Mouse (Mus musculus) liver, embryonic 15.5 days (tissue): ENCODE results near the gene Fan1. TPM values are rescaled to one million over a fixed set of nuclear protein-coding genes. Genes with fewer than 3 reads are reported as not detected.

Experiments used
- ATAC-seq: fragments of 200-750 bp; cut with Nextera tagmentation; 2 replicates; pipeline ENCODE4 v1.8.0; 2017; ENCODE audit warnings: moderate number of reproducible peaks, mild to moderate bottlenecking, moderate library complexity; ENCODE audit not compliant: insufficient read depth
- H3K27ac ChIP-seq: fragments of 300-500 bp; sonication (generic); replicated peaks from 2 replicates; pipeline ENCODE4 v1.5.1; 2015; ENCODE audit warnings: mild to moderate bottlenecking, inconsistent platforms
- H3K27me3 ChIP-seq: fragments of 300-500 bp; sonication (generic); 2 replicates; pipeline ENCODE4 v1.6.1; 2015; ENCODE audit warnings: mild to moderate bottlenecking, inconsistent platforms
- H3K36me3 ChIP-seq: fragments of 300-500 bp; sonication (generic); replicated peaks from 2 replicates; pipeline ENCODE4 v1.6.1; 2015; ENCODE audit warnings: moderate library complexity, mild to moderate bottlenecking, inconsistent platforms
- H3K4me1 ChIP-seq: fragments of 300-500 bp; sonication (generic); replicated peaks from 2 replicates; pipeline ENCODE4 v1.6.1; 2015; ENCODE audit warnings: inconsistent platforms
- H3K4me2 ChIP-seq: fragments of 300-500 bp; sonication (generic); 2 replicates; pipeline ENCODE4 v1.6.1; 2015; ENCODE audit warnings: moderate library complexity, mild to moderate bottlenecking, inconsistent platforms
- H3K4me3 ChIP-seq: fragments of 300-500 bp; sonication (generic); replicated peaks from 2 replicates; pipeline ENCODE4 v1.5.1; 2015; ENCODE audit warnings: mild to moderate bottlenecking, inconsistent platforms
- H3K9ac ChIP-seq: fragments of 300-500 bp; sonication (generic); 2 replicates; pipeline ENCODE4 v1.6.1; 2015; ENCODE audit warnings: moderate library complexity, mild to moderate bottlenecking, inconsistent platforms
- H3K9me3 ChIP-seq: fragments of 300-500 bp; sonication (generic); replicated peaks from 2 replicates; pipeline ENCODE4 v1.6.1; 2016; ENCODE audit warnings: inconsistent platforms
- WGBS: fragments of 180-500 bp; shearing (Covaris S2); methylation state at CpG from one replicate; pipeline ENCODE4 v1.1.7; 2015; ENCODE audit warnings: mixed read lengths; ENCODE audit not compliant: insufficient replicate concordance; 5-methylcytosine and 5-hydroxymethylcytosine counted together
- polyA plus RNA-seq: library from polyadenylated mRNA; unstranded; fragments of >200 nt; fragmentation: Nextera tagmentation; extraction: Ambion mirVana; gene quantifications from 2 replicates; pipeline ENCODE4 v1.2.1, GENCODE M21; 2015

The Fan1 gene
- polyA plus RNA-seq: 1.2 and 1.5 TPM in 2 replicates

GRCm38 (mm10) chr7:64373830-64374562 lies at the start of gene Fan1:
Fan1 (minus strand) TSS chr7:64374095.
- peak within 1 kb of the TSS; percentile 74 for H3K4me3 ChIP-seq

GRCm38 (mm10) chr7:64403989-64404388 lies 30.1 kb upstream of the Fan1 start:
- Histone ChIP-seq H3K27ac (no peak overlapping the region), H3K9me3 (no peaks in the 10 kb centered on the region), H3K36me3 (no peaks in the 10 kb centered on the region), H3K4me1 (no peaks in the 10 kb centered on the region), H3K4me2 (no peak overlapping the region), H3K9ac (no peak overlapping the region), H3K4me3 (no peak overlapping the region), H3K27me3 (no peaks in the 10 kb centered on the region)
- 55% methylated on average over 8 of the region's 8 CpGs for WGBS
- ATAC-seq: no peak

More at GRCm38 (mm10) chr7:64373830-64374562, at the start of gene Fan1:
- peak within 1 kb of the TSS; percentile 65 for H3K4me2 ChIP-seq
- H3K4me1 ChIP-seq: peaks cover 8% of the 10 kb centered on the region
- no peaks in the 10 kb centered on the region for H3K27me3 ChIP-seq
- H3K27ac ChIP-seq: peak within 1 kb of the TSS; percentile 88
- peaks cover 31% of the 10 kb centered on the region for H3K36me3 ChIP-seq
- H3K9ac ChIP-seq: peak within 1 kb of the TSS; percentile 75
- no peaks in the 10 kb centered on the region for H3K9me3 ChIP-seq
- WGBS: 5% methylated on average over 27 of the region's 27 CpGs
- peak; percentile 92 for ATAC-seq

GRCm38 (mm10) chr7:64402452-64402851 lies 28.6 kb upstream of the Fan1 start:
- ATAC-seq: no peak
- 62% methylated on average over 4 of the region's 4 CpGs for whole genome bisulfite sequencing
- no peaks in the 10 kb centered on the region for H3K9me3 ChIP-seq
- H3K4me2 ChIP-seq: no peak overlapping the region
- H3K36me3 ChIP-seq: no peaks in the 10 kb centered on the region
- no peak overlapping the region for H3K9ac ChIP-seq
- no peak overlapping the region for H3K4me3 ChIP-seq
- no peaks in the 10 kb centered on the region for H3K27me3 ChIP-seq
- H3K4me1 ChIP-seq: no peaks in the 10 kb centered on the region
- no peak overlapping the region for H3K27ac ChIP-seq

- 58% methylated on average over 1 of the region's 1 CpGs for WGBS
- ATAC-seq: no peak
- H3K9me3 ChIP-seq: no peaks in the 10 kb centered on the region
Measured at GRCm38 (mm10) chr7:64400725-64401124, 26.8 kb upstream of the Fan1 start.

GRCm38 (mm10) chr7:64392819-64393151 lies 18.9 kb upstream of the Fan1 start:
- Histone ChIP-seq H3K27me3 (no peaks in the 10 kb centered on the region), H3K4me3 (peak overlapping the region; percentile 73), H3K27ac (peak overlapping the region; percentile 72), H3K9me3 (no peaks in the 10 kb centered on the region), H3K9ac (peak overlapping the region; percentile 82), H3K36me3 (peaks cover 19% of the 10 kb centered on the region), H3K4me2 (peak overlapping the region; percentile 89), H3K4me1 (peaks cover 29% of the 10 kb centered on the region)
- no peak for ATAC-seq
- WGBS: under 1% methylated on average over 15 of the region's 15 CpGs

More at GRCm38 (mm10) chr7:64400725-64401124, 26.8 kb upstream of the Fan1 start:
- no peak overlapping the region for H3K27ac ChIP-seq
- H3K4me3 ChIP-seq: no peak overlapping the region
- no peak overlapping the region for H3K9ac ChIP-seq
- H3K36me3 ChIP-seq: no peaks in the 10 kb centered on the region
- H3K27me3 ChIP-seq: no peaks in the 10 kb centered on the region
- H3K4me2 ChIP-seq: no peak overlapping the region
- H3K4me1 ChIP-seq: no peaks in the 10 kb centered on the region

GRCm38 (mm10) chr7:64392122-64392818 lies 18.4 kb upstream of the Fan1 start, which contains the start of the genes Mphosph10 and Mcee:
Mphosph10 (minus strand) TSS chr7:64392268.
Mcee (plus strand) TSS chr7:64392607.
- ATAC-seq: peak; percentile 98
- peak within 1 kb of the TSS; percentile 73 for H3K4me3 ChIP-seq
- peaks cover 29% of the 10 kb centered on the region for H3K4me1 ChIP-seq
- no peaks in the 10 kb centered on the region for H3K27me3 ChIP-seq
- H3K9me3 ChIP-seq: no peaks in the 10 kb centered on the region
- peaks cover 23% of the 10 kb centered on the region for H3K36me3 ChIP-seq
- under 1% methylated on average over 54 of the region's 54 CpGs for WGBS
- H3K4me2 ChIP-seq: peak within 1 kb of the TSS; percentile 89
- H3K9ac ChIP-seq: peak within 1 kb of the TSS; percentile 82
- peak within 1 kb of the TSS; percentile 72 for H3K27ac ChIP-seq

GRCm38 (mm10) chr7:64391479-64391878 lies 17.6 kb upstream of the Fan1 start:
- H3K9ac ChIP-seq: peak overlapping the region; percentile 66
- no peak for ATAC-seq
- H3K4me2 ChIP-seq: peak overlapping the region; percentile 89
- H3K9me3 ChIP-seq: no peaks in the 10 kb centered on the region
- peak overlapping the region; percentile 73 for H3K4me3 ChIP-seq
- WGBS: 2% methylated on average over 8 of the region's 8 CpGs
- peaks cover 29% of the 10 kb centered on the region for H3K4me1 ChIP-seq
- H3K27ac ChIP-seq: peak overlapping the region; percentile 63; the same call in 1 of the 2 replicates
- H3K36me3 ChIP-seq: peaks cover 31% of the 10 kb centered on the region
- no peaks in the 10 kb centered on the region for H3K27me3 ChIP-seq

- no peak for ATAC-seq
- Histone ChIP-seq H3K4me1 (peaks cover 8% of the 10 kb centered on the region), H3K27ac (peak overlapping the region; percentile 88), H3K9me3 (no peaks in the 10 kb centered on the region), H3K9ac (peak overlapping the region; percentile 75), H3K4me2 (peak overlapping the region; percentile 65), H3K27me3 (no peaks in the 10 kb centered on the region), H3K36me3 (peaks cover 31% of the 10 kb centered on the region), H3K4me3 (peak overlapping the region; percentile 74)
- WGBS: 8% methylated on average over 18 of the region's 18 CpGs
Measured at GRCm38 (mm10) chr7:64373147-64373829, 607 bp downstream of the Fan1 start.

- peaks cover 20% of the 10 kb centered on the region for H3K36me3 ChIP-seq
- WGBS: 85% methylated on average over 23 of the region's 23 CpGs
- no peak overlapping the region for H3K4me3 ChIP-seq
- ATAC-seq: no peak
- H3K4me1 ChIP-seq: peaks cover 8% of the 10 kb centered on the region
- no peak overlapping the region for H3K9ac ChIP-seq
- no peak overlapping the region for H3K4me2 ChIP-seq
- H3K27ac ChIP-seq: no peak overlapping the region
- H3K27me3 ChIP-seq: no peaks in the 10 kb centered on the region
- H3K9me3 ChIP-seq: no peaks in the 10 kb centered on the region
Measured at GRCm38 (mm10) chr7:64371940-64372878, 1.7 kb downstream of the Fan1 start.

GRCm38 (mm10) chr7:64369841-64370240 lies 4.1 kb downstream of the Fan1 start:
- Histone ChIP-seq H3K9me3 (no peaks in the 10 kb centered on the region), H3K4me2 (no peak overlapping the region), H3K27ac (no peak overlapping the region), H3K27me3 (no peaks in the 10 kb centered on the region), H3K4me1 (peaks cover 8% of the 10 kb centered on the region), H3K4me3 (no peak overlapping the region), H3K36me3 (peaks cover 16% of the 10 kb centered on the region), H3K9ac (no peak overlapping the region)
- WGBS: 75% methylated on average over 6 of the region's 6 CpGs
- no peak for ATAC-seq
